Mouse (Mus musculus) intestine, embryonic 14.5 days (tissue): ENCODE results near the gene Lhpp. TPM values are rescaled to one million over a fixed set of nuclear protein-coding genes. Genes with fewer than 3 reads are reported as not detected.

ENCODE experiments used
- ATAC-seq: fragments of 200-750 bp; cut with Nextera tagmentation; replicated peaks from 2 replicates; pipeline ENCODE4 v1.8.0; 2017; ENCODE audit warnings: low read depth, moderate number of reproducible peaks, moderate TSS enrichment, moderate library complexity; ENCODE audit not compliant: low FRiP score, low TSS enrichment
- DNase-seq: peaks from one replicate; pipeline ENCODE4 v3.0.0-alpha.2; 2018; ENCODE audit warnings: low spot score
- H3K27ac ChIP-seq: fragments of 300-500 bp; sonication (generic); 2 replicates; pipeline ENCODE4 v1.5.1; 2014; ENCODE audit warnings: low read depth, mild to moderate bottlenecking, control low read depth
- H3K27me3 ChIP-seq: fragments of 300-500 bp; sonication (generic); replicated peaks from 2 replicates; pipeline ENCODE4 v1.6.1; 2014; ENCODE audit warnings: low read length, control low read depth; ENCODE audit not compliant: control insufficient read depth, insufficient read depth
- H3K36me3 ChIP-seq: fragments of 300-500 bp; sonication (generic); 2 replicates; pipeline ENCODE4 v1.6.1; 2014; ENCODE audit warnings: low read length, control low read depth; ENCODE audit not compliant: control insufficient read depth, insufficient read depth
- H3K4me1 ChIP-seq: fragments of 300-500 bp; sonication (generic); replicated peaks from 2 replicates; pipeline ENCODE4 v1.6.1; 2014; ENCODE audit warnings: low read length, control low read depth, mixed read lengths; ENCODE audit not compliant: control insufficient read depth, insufficient read depth
- H3K4me2 ChIP-seq: fragments of 300-500 bp; sonication (generic); 2 replicates; pipeline ENCODE4 v1.6.1; 2014; ENCODE audit warnings: low read length
- H3K4me3 ChIP-seq: fragments of 300-500 bp; sonication (generic); 2 replicates; pipeline ENCODE4 v1.5.1; 2014; ENCODE audit warnings: low read depth, low read length, control low read depth, mixed read lengths
- H3K9ac ChIP-seq: fragments of 300-500 bp; sonication (generic); 2 replicates; pipeline ENCODE4 v1.6.1; 2014; ENCODE audit warnings: mild to moderate bottlenecking, low read length
- H3K9me3 ChIP-seq: fragments of 300-500 bp; sonication (generic); 2 replicates; pipeline ENCODE4 v1.6.1; 2016; ENCODE audit warnings: low read length, control low read depth; ENCODE audit not compliant: control insufficient read depth
- WGBS: fragments of 180-500 bp; shearing (Covaris S2); extraction: QIAGEN DNeasy Blood & Tissue Kit; methylation state at CpG from one replicate; pipeline ENCODE4 v1.1.7; 2014; 5-methylcytosine and 5-hydroxymethylcytosine counted together
- polyA plus RNA-seq: library from polyadenylated mRNA; unstranded; fragments of >200 nt; fragmentation: Nextera tagmentation; extraction: Ambion mirVana; gene quantifications from 2 replicates; pipeline ENCODE4 v1.2.1, GENCODE M21; 2014

The Lhpp gene
- polyA plus RNA-seq, 1 experiment from 2014 or later: 39.8 TPM

GRCm38 (mm10) chr7:132742912-132743311 is 132.5 kb downstream of the Lhpp start:
- no peak overlapping the region for H3K27ac ChIP-seq
- no peak for ATAC-seq
- H3K4me1 ChIP-seq: peaks cover 7% of the 10 kb centered on the region; the same call in 1 of the 2 replicates
- WGBS: 83% methylated on average over 5 of the region's 5 CpGs
- no peak for DNase-seq
- H3K4me3 ChIP-seq: no peak overlapping the region
- H3K27me3 ChIP-seq: no peaks in the 10 kb centered on the region
- no peak overlapping the region for H3K9ac ChIP-seq
- no peaks in the 10 kb centered on the region for H3K36me3 ChIP-seq
- H3K4me2 ChIP-seq: no peak overlapping the region
- no peaks in the 10 kb centered on the region for H3K9me3 ChIP-seq

DNA sequence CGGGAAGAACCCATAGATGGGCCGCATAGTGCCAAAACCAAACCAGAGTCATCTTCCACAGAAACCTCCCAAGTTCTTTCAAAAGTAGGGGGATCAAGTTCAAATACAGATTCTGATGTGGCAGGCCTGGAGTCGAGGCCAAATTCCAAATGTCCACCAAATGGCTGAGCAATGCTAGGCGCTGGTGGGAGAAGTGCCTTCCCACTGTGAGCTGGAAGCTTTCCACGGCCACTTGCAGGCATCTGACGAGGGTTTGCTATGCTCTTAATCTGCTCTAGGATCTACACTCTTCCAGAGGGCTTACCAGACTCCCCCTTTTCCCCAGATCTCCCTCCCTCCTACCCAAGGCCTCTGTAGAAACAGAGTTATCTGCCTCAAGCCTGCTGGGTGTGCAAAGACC is 136.7 kb downstream of the Lhpp start:
- Histone ChIP-seq H3K9me3 (no peaks in the 10 kb centered on the region), H3K27me3 (no peaks in the 10 kb centered on the region), H3K4me3 (no peak overlapping the region), H3K4me2 (no peak overlapping the region), H3K9ac (no peak overlapping the region), H3K27ac (no peak overlapping the region), H3K36me3 (peaks cover 2% of the 10 kb centered on the region; the same call in 1 of the 2 replicates), H3K4me1 (peaks cover 7% of the 10 kb centered on the region; the same call in 1 of the 2 replicates)
- WGBS: 78% methylated on average over 6 of the region's 6 CpGs
- DNase-seq (no peak), ATAC-seq (no peak)

GRCm38 (mm10) chr7:132748076-132748769 is 137.8 kb downstream of the Lhpp start:
- Histone ChIP-seq H3K9me3 (no peaks in the 10 kb centered on the region), H3K9ac (no peak overlapping the region), H3K27me3 (no peaks in the 10 kb centered on the region), H3K4me2 (no peak overlapping the region), H3K36me3 (peaks cover 6% of the 10 kb centered on the region; the same call in 1 of the 2 replicates), H3K27ac (no peak overlapping the region), H3K4me1 (peaks cover 7% of the 10 kb centered on the region; the same call in 1 of the 2 replicates), H3K4me3 (no peak overlapping the region)
- ATAC-seq: no peak
- DNase-seq: no peak
- WGBS: 70% methylated on average over 3 of the region's 3 CpGs

- H3K27ac ChIP-seq: no peak overlapping the region
Observed at GRCm38 (mm10) chr7:132749504-132749903, 139.1 kb downstream of the Lhpp start.

GRCm38 (mm10) chr7:132751716-132752115 is 141.3 kb downstream of the Lhpp start:
- WGBS: 56% methylated on average over 2 of the region's 2 CpGs
- Histone ChIP-seq H3K27ac (no peak overlapping the region), H3K4me1 (peaks cover 17% of the 10 kb centered on the region; the same call in 1 of the 2 replicates), H3K4me3 (no peak overlapping the region), H3K36me3 (peaks cover 6% of the 10 kb centered on the region; the same call in 1 of the 2 replicates), H3K4me2 (no peak overlapping the region), H3K9me3 (no peaks in the 10 kb centered on the region), H3K27me3 (no peaks in the 10 kb centered on the region), H3K9ac (no peak overlapping the region)
- ATAC-seq (no peak), DNase-seq (no peak)

More at GRCm38 (mm10) chr7:132749504-132749903, 139.1 kb downstream of the Lhpp start:
- Histone ChIP-seq H3K4me2 (no peak overlapping the region), H3K27me3 (no peaks in the 10 kb centered on the region), H3K9me3 (no peaks in the 10 kb centered on the region), H3K9ac (no peak overlapping the region), H3K4me1 (peaks cover 11% of the 10 kb centered on the region; the same call in 1 of the 2 replicates), H3K4me3 (no peak overlapping the region), H3K36me3 (peaks cover 6% of the 10 kb centered on the region; the same call in 1 of the 2 replicates)
- ATAC-seq (no peak), DNase-seq (no peak)
- 88% methylated on average over 11 of the region's 11 CpGs for WGBS

GRCm38 (mm10) chr7:132753518-132754388 is 143.3 kb downstream of the Lhpp start:
- peak overlapping the region; percentile 30 for H3K27ac ChIP-seq

DNA sequence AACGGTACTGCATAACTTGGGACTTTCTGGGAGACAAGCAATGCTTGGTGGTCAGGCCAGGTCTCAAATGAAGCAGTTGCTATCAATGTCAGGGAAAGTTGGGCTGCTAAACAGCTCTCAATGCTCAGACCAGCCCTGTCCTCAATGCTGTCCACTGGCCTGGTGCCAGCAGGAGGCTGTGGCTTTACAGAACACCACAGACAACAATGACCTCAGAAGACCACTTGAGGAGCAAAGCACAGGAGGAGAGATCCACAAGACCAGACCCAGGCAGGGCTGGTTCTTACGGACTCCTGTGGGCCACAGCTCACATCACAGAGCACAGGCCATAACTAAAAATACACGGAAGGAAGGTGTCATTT is 143.9 kb downstream of the Lhpp start:
- DNase-seq: no peak
- ATAC-seq: no peak
- Histone ChIP-seq H3K4me3 (no peak overlapping the region), H3K9ac (no peak overlapping the region), H3K4me2 (no peak overlapping the region), H3K4me1 (peaks cover 10% of the 10 kb centered on the region; the same call in 1 of the 2 replicates), H3K27ac (peak overlapping the region; percentile 30), H3K27me3 (no peaks in the 10 kb centered on the region), H3K9me3 (no peaks in the 10 kb centered on the region), H3K36me3 (peaks cover 32% of the 10 kb centered on the region)
- 51% methylated on average over 3 of the region's 3 CpGs for WGBS

More at GRCm38 (mm10) chr7:132753518-132754388, 143.3 kb downstream of the Lhpp start:
- Histone ChIP-seq H3K4me2 (no peak overlapping the region), H3K4me3 (no peak overlapping the region), H3K27me3 (no peaks in the 10 kb centered on the region), H3K36me3 (peaks cover 26% of the 10 kb centered on the region), H3K9ac (no peak overlapping the region), H3K9me3 (no peaks in the 10 kb centered on the region), H3K4me1 (peaks cover 10% of the 10 kb centered on the region; the same call in 1 of the 2 replicates)
- DNase-seq (no peak), ATAC-seq (no peak)
- 53% methylated on average over 4 of the region's 4 CpGs for WGBS
